Mouse (Mus musculus): ENCODE measurements around the gene Anpep. TPM values are rescaled to one million over a fixed set of nuclear protein-coding genes. Genes with fewer than 3 reads are reported as not detected.
A peak's percentile ranks its signal among the peaks of the same experiment; 100 is the strongest.

Anpep gene
- polyA plus RNA-seq, 1 experiment from 2014 or later, result 3.8 TPM

DNA sequence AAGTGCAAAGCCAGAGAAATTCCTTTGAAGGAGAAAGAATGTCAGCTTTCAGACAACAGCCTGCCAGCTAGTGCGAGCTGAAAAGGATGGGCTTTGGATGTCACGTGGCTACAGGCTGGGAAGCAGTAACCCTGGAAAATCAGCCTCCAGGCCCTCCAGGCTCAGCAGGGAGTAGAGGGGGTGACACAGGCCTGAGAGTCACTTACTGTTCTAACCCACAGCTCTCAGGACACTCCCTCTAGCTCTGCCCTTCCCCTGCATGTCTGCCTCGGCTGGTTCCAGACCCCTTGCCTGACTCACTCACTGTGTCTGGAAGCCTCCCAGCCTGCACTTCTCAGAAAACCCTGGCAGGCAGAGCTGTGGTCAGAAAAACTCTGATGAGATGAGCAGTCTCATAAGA lies 20.1 kb upstream of the Anpep start:
- peak; percentile 18 for DNase-seq
- no peaks in the 10 kb centered on the region for H3K9me3 ChIP-seq (ENCODE audit: low read depth, low read length)
- H3K36me3 ChIP-seq (ENCODE audit: insufficient read depth), result peaks cover 26% of the 10 kb centered on the region; the same call in 1 of the 2 replicates
- TF ChIP-seq CTCF (IDR thresholded peaks at IDR 0.05; ENCODE audit: low read depth), result no peak
- 25% methylated on average over 3 of the region's 3 CpGs for WGBS
- H3K4me3 ChIP-seq (ENCODE audit: low read depth, low read length), result no peak overlapping the region
- H3K27me3 ChIP-seq (ENCODE audit: insufficient read depth, low read length), result no peaks in the 10 kb centered on the region
- H3K9ac ChIP-seq, result no peak overlapping the region
- no peak for ATAC-seq (ENCODE audit: insufficient read depth)
- no peak overlapping the region for H3K27ac ChIP-seq (ENCODE audit: low read depth)
- H3K4me1 ChIP-seq (ENCODE audit: insufficient read depth), result no peaks in the 10 kb centered on the region
- H3K4me2 ChIP-seq, result no peak overlapping the region

DNA sequence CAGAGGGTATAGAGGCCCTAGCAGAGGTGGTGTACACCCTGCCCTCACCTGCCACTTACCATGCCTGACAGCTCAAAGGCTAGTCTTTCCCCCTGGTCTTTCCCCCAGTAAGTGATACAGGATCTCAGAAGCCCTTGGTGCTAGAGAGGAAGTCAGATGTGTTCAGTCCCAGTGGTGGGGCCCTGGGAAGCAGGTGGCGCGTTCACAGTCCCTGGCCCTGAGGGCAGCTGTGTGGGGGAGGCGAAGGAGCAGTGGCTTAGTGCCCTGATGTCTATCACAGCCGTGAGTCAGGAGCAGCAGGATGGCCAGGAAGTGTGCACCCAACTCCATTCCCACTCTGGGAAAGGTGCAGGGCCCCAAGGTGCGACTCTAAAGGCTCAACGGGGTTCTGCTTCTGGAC lies 19.2 kb upstream of the Anpep start:
- H3K9ac ChIP-seq, result no peak overlapping the region
- H3K36me3 ChIP-seq (ENCODE audit: insufficient read depth), result peaks cover 26% of the 10 kb centered on the region; the same call in 1 of the 2 replicates
- TF ChIP-seq CTCF (IDR thresholded peaks at IDR 0.05; ENCODE audit: low read depth), result no peak
- no peaks in the 10 kb centered on the region for H3K27me3 ChIP-seq (ENCODE audit: insufficient read depth, low read length)
- no peak overlapping the region for H3K4me2 ChIP-seq
- ATAC-seq (ENCODE audit: insufficient read depth) (no peak), DNase-seq (no peak)
- H3K9me3 ChIP-seq (ENCODE audit: low read depth, low read length), result no peaks in the 10 kb centered on the region
- no peak overlapping the region for H3K27ac ChIP-seq (ENCODE audit: low read depth)
- no peak overlapping the region for H3K4me3 ChIP-seq (ENCODE audit: low read depth, low read length)
- WGBS, result 91% methylated on average over 6 of the region's 6 CpGs
- H3K4me1 ChIP-seq (ENCODE audit: insufficient read depth), result no peaks in the 10 kb centered on the region

DNA sequence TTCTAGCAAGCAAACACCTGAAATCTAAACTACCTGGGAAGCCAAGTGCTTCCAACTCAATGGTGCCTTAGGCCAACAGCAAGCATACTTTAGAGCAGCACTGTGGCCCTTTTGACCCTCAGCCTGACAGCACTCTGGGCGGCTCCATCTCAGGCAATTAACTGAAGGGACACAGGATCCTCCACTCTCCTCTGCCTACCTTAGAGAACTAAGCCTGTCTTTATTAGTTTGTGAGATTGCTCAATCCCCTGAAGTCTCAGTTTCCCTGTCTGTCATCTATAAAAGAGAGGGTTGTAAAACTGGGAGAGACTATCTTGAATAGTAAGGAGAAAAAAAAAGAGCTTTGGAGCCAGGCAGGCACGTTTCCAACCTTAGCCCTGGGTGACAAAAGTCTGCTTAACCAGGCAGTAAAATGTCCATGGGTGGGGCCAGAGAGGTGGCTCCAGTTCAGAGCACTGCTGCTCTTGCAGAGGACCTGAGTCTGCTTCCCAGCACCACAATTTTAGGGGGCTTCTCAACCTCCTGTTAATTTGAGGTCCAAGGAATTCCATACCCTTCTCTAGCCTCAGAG lies 17.7 kb upstream of the Anpep start:
- Histone ChIP-seq H3K36me3 (ENCODE audit: insufficient read depth) (peaks cover 25% of the 10 kb centered on the region; the same call in 1 of the 2 replicates), H3K27ac (ENCODE audit: low read depth) (no peak overlapping the region), H3K9me3 (ENCODE audit: low read depth, low read length) (no peaks in the 10 kb centered on the region), H3K27me3 (ENCODE audit: insufficient read depth, low read length) (no peaks in the 10 kb centered on the region), H3K9ac (no peak overlapping the region), H3K4me1 (ENCODE audit: insufficient read depth) (no peaks in the 10 kb centered on the region), H3K4me2 (no peak overlapping the region), H3K4me3 (ENCODE audit: low read depth, low read length) (no peak overlapping the region)
- no peak for DNase-seq
- no peak for ATAC-seq (ENCODE audit: insufficient read depth)
- WGBS, result 53% methylated on average over 2 of the region's 2 CpGs
- no peak for TF ChIP-seq CTCF (IDR thresholded peaks at IDR 0.05; ENCODE audit: low read depth)

DNA sequence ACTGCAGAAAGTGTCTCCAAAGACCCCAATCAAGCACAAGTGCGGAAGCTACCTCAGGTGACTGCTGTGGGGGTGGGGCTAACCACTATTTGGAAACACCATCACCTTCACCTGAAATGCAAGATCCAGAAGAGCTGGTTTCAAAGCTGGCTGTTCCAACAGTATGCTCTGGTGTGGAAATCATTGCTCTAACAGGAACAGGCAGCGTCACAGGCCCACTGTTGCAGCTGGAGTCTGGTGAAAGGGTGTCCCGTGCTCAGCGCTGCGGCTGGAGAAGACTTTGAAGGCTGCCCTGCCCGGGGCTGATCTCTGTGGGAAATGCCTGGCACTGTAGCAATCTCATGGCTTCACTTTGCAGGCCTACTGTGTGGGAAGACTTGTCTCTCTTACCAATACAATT lies 12.5 kb upstream of the Anpep start:
- no peak for TF ChIP-seq CTCF (IDR thresholded peaks at IDR 0.05; ENCODE audit: low read depth)
- no peak overlapping the region for H3K9ac ChIP-seq
- ATAC-seq (ENCODE audit: insufficient read depth) (no peak), DNase-seq (no peak)
- 77% methylated on average over 6 of the region's 6 CpGs for WGBS
- H3K9me3 ChIP-seq (ENCODE audit: low read depth, low read length), result no peaks in the 10 kb centered on the region
- no peak overlapping the region for H3K27ac ChIP-seq (ENCODE audit: low read depth)
- no peaks in the 10 kb centered on the region for H3K27me3 ChIP-seq (ENCODE audit: insufficient read depth, low read length)
- no peaks in the 10 kb centered on the region for H3K4me1 ChIP-seq (ENCODE audit: insufficient read depth)
- no peak overlapping the region for H3K4me2 ChIP-seq
- H3K36me3 ChIP-seq (ENCODE audit: insufficient read depth), result no peaks in the 10 kb centered on the region
- no peak overlapping the region for H3K4me3 ChIP-seq (ENCODE audit: low read depth, low read length)

DNA sequence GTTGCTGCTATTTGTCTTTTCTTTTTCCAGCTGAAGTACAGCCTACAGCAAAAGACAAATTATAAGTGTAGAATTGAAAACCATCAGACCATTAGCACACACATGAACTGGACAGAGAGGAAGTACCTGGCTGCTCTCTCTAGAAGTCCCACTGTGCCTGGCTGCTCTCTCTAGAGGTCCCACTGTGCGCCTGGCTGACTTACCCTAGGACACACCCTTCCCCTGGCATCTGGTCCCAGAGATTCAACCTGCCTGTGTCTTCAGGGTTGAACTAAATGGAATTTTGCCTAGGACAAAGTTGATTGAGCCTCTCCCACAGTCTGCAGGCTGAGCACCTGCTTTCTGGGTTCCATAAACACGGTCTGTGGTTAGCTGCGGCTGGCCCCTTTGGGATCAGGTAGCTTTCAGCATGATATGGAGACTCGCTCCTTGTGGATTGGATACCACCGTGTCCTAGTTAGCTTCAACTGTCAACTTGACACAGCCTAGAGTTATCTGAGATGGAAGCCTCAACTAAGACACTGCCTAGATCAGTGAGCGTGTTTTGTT lies 11.0 kb upstream of the Anpep start:
- H3K9me3 ChIP-seq (ENCODE audit: low read depth, low read length), result no peaks in the 10 kb centered on the region
- DNase-seq (no peak), ATAC-seq (ENCODE audit: insufficient read depth) (no peak)
- TF ChIP-seq CTCF (IDR thresholded peaks at IDR 0.05; ENCODE audit: low read depth), result no peak
- no peaks in the 10 kb centered on the region for H3K27me3 ChIP-seq (ENCODE audit: insufficient read depth, low read length)
- no peak overlapping the region for H3K27ac ChIP-seq (ENCODE audit: low read depth)
- 80% methylated on average over 6 of the region's 6 CpGs for WGBS
- no peak overlapping the region for H3K4me2 ChIP-seq
- H3K9ac ChIP-seq, result no peak overlapping the region
- H3K4me1 ChIP-seq (ENCODE audit: insufficient read depth), result no peaks in the 10 kb centered on the region
- no peak overlapping the region for H3K4me3 ChIP-seq (ENCODE audit: low read depth, low read length)
- no peaks in the 10 kb centered on the region for H3K36me3 ChIP-seq (ENCODE audit: insufficient read depth)

DNA sequence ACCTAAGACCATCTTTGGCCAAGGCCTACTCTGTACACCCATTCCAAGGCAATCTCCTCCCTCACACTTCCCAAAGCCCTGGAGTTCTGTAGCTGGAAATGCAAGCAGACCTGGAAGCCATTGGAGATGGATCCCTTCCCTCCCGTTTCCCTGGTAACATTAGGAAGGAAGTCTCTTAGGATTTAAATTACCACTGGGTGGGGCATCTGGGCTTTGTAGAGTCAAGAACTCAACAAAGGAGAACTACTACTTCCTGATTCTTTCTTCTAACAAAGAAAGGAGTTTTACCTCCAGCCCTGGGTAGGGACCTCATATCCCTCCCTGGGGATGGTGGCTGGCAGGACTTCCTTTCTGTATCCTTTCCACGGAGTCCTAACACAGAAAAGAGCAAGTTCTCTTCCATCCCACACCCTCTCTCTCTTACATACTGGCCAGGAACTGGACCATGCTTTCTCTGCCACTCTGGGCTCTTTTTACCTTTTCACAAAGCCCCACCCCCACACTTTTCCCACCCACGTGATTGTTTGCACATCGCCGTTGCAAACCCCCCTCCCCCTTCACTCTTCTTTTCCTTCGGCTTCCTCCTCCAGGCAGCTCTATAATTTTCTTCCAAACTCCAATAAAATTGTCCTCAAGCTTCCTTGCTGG lies 8.3 kb upstream of the Anpep start:
- no peaks in the 10 kb centered on the region for H3K4me1 ChIP-seq (ENCODE audit: insufficient read depth)
- no peak for ATAC-seq (ENCODE audit: insufficient read depth)
- H3K27me3 ChIP-seq (ENCODE audit: insufficient read depth, low read length), result no peaks in the 10 kb centered on the region
- H3K4me3 ChIP-seq (ENCODE audit: low read depth, low read length), result no peak overlapping the region
- no peak overlapping the region for H3K4me2 ChIP-seq
- H3K27ac ChIP-seq (ENCODE audit: low read depth), result 0 out of 2 replicates have a peak overlapping the region, but pooled peaks have one; percentile 42
- H3K9me3 ChIP-seq (ENCODE audit: low read depth, low read length), result no peaks in the 10 kb centered on the region
- DNase-seq, result peak; percentile 16
- 40% methylated on average over 6 of the region's 6 CpGs for WGBS
- no peak overlapping the region for H3K9ac ChIP-seq
- no peaks in the 10 kb centered on the region for H3K36me3 ChIP-seq (ENCODE audit: insufficient read depth)
- no peak for TF ChIP-seq CTCF (IDR thresholded peaks at IDR 0.05; ENCODE audit: low read depth)

DNA sequence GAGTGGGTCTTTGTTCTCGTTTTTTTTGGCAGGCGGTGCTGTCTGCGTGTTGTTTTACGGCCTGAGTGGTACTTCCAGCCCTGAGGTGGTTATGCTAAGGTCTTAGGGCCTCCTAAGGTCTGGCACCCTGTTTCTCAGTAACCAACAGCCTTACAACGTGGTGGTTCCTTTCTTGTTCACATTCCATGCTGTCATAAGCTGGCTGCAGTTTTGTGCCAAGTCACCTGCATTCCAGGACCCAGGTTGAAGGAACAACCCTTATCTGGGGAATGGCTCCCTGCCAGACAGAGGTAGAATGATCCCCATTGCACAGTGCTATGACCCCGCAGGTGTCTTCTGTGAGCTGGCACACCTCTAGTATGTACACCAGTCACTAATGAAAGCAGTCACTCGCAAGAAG lies 7.6 kb upstream of the Anpep start:
- peak; percentile 50 for DNase-seq
- Histone ChIP-seq H3K27ac (ENCODE audit: low read depth) (0 out of 2 replicates have a peak overlapping the region, but pooled peaks have one; percentile 5), H3K4me1 (ENCODE audit: insufficient read depth) (no peaks in the 10 kb centered on the region), H3K4me2 (no peak overlapping the region), H3K36me3 (ENCODE audit: insufficient read depth) (no peaks in the 10 kb centered on the region), H3K27me3 (ENCODE audit: insufficient read depth, low read length) (no peaks in the 10 kb centered on the region), H3K4me3 (ENCODE audit: low read depth, low read length) (no peak overlapping the region), H3K9me3 (ENCODE audit: low read depth, low read length) (no peaks in the 10 kb centered on the region), H3K9ac (no peak overlapping the region)
- no peak for ATAC-seq (ENCODE audit: insufficient read depth)
- 65% methylated on average over 7 of the region's 7 CpGs for WGBS
- no peak for TF ChIP-seq CTCF (IDR thresholded peaks at IDR 0.05; ENCODE audit: low read depth)

Measured in lung, embryonic 14.5 days (tissue).